Mouse (Mus musculus): ENCODE measurements around the gene Lce3f.

Lce3f gene

DNA sequence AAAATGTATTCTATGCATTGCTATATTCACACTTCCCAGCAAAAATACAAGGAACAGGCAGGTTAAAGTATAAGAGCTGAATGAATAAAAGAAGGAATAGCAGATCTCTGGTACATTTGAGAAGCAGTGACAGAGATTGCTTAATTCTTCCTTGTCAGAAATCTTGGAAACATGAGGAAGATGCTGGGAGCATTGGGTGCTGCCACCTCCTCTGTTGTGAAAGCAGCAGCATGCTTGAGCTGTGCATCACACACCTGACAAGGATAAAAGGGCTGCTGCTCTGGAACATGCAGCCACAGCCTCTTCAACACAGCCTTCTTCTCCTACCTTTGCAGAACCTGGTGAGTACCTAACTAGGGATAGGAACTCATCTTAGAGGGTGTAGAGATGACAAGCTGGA lies at the start of gene Lce3f:
Gene Lce3f (plus strand): TSS at position 301 of the 400 bp plus-strand sequence.
- ChIA-PET CTCF (interaction anchor here in 1 of 4 experiments (0.5 kb wide), 1 partner anchor 363 kb away, joined by 6 read pairs; no protein-coding TSS in a partner anchor), POLR2A (interaction anchor here in 1 of 4 experiments (0.7 kb wide), 1 partner anchor 148 kb away, joined by 3 read pairs; no protein-coding TSS in a partner anchor)

DNA sequence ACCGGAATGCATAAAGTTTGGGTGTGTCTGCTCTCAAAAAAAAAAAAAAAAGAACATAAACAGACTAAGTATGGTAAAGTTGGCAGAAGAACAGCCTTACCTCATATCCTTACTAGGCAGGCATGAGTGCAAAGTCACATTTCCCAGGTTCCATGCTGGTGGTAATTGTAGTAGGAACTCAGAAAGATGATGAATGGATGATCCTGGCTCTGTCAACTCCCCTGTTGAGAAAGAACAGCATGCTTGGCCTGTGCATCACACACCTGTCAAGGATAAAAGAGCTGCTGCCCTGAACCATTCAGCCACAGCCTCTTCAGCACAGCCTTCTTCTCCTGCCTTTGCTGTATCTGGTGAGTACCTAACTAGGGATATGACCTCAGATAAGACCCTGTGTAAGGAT lies 47.8 kb upstream of the Lce3f start, which contains the start of gene Lce3c:
Gene Lce3c (plus strand): TSS at position 301 of the 400 bp plus-strand sequence.
- ChIA-PET CTCF (interaction anchor here in 1 of 4 experiments (1.2 to 1.3 kb wide), 2 partner anchors 40 to 87 kb away, joined by 3 to 4 read pairs; no protein-coding TSS in a partner anchor), POLR2A (interaction anchor here in 1 of 4 experiments (0.6 kb wide), 1 partner anchor 19 kb away, joined by 3 read pairs; no protein-coding TSS in a partner anchor)

DNA sequence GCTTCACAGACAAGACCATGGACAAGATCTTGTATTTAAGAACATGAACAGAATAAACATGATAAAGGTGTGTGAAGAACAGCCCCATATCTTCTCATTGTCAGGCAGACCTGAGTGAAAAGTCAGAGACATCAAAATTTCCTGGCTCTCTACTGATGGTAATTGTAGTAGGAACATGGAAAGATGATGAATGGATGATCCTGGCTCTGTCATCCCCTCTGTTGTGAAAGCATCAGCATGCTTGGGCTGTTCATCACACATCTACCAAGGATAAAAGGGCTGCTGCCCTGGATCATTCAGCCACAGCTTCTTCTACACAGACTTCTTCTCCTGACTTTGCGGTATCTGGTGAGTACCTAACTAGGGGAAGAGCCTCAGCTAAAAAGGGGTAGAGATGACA lies 34.9 kb upstream of the Lce3f start, which contains the start of gene Lce3d:
Gene Lce3d (plus strand): TSS at position 301 of the 400 bp plus-strand sequence.
- POLR2A ChIA-PET: no interaction called here
- CTCF ChIA-PET: no interaction called here

DNA sequence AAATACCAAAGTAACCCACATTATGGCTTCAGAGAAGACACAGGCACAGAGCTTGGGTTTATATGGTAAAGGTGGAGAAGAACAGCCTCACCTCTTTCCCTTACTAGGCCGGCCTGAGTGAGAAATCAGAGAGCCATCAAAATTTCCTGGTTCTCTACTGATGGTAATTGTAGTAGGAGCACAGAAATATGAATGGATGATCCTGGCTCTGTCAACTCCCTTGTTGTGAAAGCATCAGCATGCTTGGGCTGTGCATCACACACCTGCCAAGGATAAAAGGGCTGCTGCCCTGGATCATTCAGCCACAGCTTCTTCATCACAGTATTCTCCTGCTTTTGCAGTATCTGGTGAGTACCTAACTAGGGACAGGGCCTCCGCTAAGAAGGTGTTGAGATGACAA lies 25.3 kb upstream of the Lce3f start, which contains the start of gene Lce3e:
Gene Lce3e (plus strand): TSS at position 301 of the 400 bp plus-strand sequence.
- CTCF ChIA-PET: no interaction called here
- POLR2A ChIA-PET: no interaction called here

DNA sequence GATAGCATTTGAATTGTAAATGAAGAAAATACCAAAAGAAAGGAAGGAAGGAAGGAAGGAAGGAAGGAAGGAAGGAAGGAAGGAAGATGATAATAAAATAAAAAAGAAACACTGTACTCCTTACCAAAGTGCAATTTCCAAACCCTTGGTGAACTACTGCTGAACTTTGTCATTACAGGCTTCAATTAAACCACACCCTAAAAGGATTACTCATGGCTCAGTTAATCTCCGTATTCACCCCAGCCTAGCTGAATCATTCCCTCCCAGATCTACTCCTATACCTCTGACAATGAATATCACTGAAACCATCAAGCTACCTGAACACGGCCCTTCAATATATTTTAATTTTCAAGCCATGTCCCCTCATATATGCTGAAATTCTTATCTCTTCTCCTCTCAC lies 13.5 kb upstream of the Lce3f start:
- ChIA-PET CTCF (no interaction called here), POLR2A (no interaction called here)

DNA sequence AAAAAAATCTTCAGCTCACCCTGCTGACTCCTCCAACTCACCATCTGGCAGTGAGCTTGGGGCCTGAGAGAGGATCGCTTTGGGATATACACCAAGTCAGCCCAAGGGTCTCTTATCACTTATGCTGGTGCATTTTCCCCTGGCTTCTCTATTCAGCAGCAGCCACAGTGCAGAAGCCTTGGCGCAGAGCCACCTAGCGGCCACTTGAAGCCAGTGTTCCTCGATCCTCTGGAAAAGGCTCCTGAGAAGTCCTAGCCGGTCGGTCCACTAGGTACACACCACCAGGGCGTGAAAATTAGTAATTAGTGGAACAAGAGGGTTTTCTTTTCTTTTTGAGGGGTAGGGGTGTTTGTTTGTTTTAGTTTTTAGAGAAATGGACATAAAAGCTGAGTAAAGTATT lies 6.7 kb downstream of the Lce3f start:
- POLR2A ChIA-PET: no interaction called here
- CTCF ChIA-PET: interaction anchor here in 2 of 4 experiments (0.8 to 0.9 kb wide), 2 partner anchors 32 to 44 kb away, joined by 3 to 4 read pairs; no protein-coding TSS in a partner anchor

DNA sequence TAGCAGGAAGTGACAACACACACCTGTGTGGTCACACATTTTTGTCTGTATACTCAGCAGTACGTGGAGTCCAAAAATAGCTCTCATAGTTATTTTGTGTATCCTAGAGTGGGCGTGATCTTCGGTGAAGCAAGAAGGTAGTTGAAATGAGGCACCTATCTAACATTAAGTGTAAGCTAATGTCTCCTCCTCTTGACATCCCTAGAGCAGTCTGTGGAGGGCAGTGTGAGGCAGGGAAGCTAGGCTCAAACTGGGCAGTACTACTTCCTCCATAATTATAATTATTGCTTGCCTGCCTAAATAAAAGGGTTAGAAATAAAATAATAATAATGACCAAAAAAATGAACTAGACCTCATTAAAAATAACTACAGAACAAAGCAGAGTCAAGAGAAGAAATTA lies 8.6 kb downstream of the Lce3f start:
- ChIA-PET POLR2A (no interaction called here), CTCF (interaction anchor here in 1 of 4 experiments (1.2 kb wide), 1 partner anchor 31 kb away, joined by 4 read pairs; no protein-coding TSS in a partner anchor)

DNA sequence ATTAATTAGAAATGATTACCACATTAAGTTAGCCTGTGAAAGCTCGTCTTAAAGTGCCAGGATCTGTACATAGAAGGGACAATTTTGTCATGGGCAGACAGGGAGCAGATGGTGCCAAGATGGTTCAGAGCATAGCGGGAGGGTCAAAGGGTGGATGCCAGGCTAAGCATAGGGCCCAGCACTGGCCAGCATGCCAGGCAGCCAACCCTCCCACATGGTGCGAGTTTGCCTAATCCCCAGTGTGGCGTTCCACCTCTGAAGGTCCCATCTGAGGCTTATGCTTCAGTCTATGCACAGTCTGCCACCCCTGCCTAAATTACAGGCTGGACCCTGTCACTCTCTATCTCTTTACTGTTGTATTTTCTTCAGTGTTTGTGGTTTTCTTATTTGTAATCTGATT lies 10.8 kb downstream of the Lce3f start:
- POLR2A ChIA-PET: interaction anchor here in 1 of 4 experiments (1.6 kb wide), 1 partner anchor 15 kb away, joined by 5 read pairs; no protein-coding TSS in a partner anchor
- CTCF ChIA-PET: no interaction called here

DNA sequence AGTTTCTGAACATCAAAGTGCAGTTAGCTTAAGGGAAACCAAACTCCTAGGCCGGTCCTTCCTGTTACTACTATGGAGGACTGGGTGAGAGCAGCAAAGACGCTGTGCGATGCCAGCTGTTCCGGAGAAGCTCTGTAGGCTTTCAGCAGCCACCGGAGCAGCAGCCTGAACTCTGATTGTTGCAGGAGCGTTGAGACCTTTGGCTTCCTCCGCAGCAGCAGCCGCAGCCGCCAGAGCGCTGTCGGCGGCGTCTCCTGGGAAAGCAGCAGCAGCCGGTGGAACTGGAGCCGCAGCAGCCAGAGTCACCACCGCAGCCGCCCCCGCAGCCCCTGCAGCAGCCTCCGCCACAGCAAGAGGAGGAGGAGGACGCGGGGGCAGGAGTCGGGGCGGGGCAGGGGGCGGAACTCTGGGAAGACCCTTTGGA lies 22.4 kb downstream of the Lce3f start:
- POLR2A ChIA-PET: interaction anchor here in 1 of 4 experiments (0.9 to 1.4 kb wide), 2 partner anchors 12 to 16 kb away, joined by 3 to 4 read pairs; no protein-coding TSS in a partner anchor
- CTCF ChIA-PET: interaction anchor here in 2 of 4 experiments (1.3 to 3.7 kb wide), 4 partner anchors 17 to 107 kb away, joined by 3 to 20 read pairs (median 6); no protein-coding TSS in a partner anchor

DNA sequence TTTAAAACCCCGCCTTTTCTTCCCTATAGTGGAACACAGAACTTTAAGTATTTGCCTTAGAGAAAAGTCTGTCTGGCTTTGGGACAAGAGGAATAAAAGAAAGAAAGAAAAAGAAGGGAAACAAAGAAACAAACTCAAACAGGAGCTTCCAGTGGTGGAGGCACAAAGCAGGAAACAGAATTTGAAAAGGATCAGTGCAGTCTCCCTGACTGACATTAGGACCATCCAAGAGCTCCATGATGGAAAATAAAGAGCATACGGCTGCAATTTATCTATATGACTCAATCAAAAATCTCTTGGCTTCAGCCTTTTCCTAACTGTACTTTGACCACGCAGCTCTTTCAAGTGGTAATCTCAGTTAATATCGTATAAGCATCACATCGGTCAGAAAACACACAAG lies 22.8 kb downstream of the Lce3f start:
- CTCF ChIA-PET: interaction anchor here (0.6 to 3.7 kb wide), 6 partner anchors 16 to 107 kb away, joined by 3 to 20 read pairs (median 5); no protein-coding TSS in a partner anchor
- POLR2A ChIA-PET: interaction anchor here in 2 of 4 experiments (0.6 to 1.4 kb wide), 3 partner anchors 11 to 1712 kb away, joined by 3 to 5 read pairs (median 4); no protein-coding TSS in a partner anchor

DNA sequence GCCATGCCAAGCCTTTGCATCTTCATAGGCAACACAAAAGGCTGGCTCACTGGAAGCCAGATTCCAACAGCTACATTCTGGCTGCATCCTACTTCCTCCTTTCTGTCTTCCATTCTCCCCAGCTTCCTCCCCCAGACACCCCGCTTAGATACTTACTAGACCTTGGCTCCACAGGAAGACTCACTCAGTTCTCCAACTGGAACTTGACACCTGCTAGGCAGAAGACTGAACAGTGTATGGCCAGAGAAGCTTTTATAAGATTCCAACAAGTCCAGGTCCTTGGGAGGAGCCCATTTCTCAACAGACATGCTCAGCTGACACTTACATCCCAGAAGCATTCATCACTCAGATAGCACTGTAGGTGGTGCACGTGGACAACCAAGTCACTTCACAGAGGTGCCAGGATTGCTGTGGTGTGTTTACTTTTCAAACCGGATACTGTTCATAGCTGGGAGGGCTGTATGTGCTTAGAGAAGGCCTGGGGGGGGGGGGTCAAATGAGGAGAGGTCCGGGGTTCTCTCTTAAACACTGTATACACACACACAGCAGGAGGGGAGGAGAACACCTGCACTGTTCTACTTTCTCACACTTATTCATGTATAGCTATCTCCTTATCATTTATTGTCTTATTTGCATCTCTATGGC lies 23.6 kb downstream of the Lce3f start, which contains the start of gene Crct1:
Gene Crct1 (minus strand): TSS at position 228 of the 645 bp plus-strand sequence.
- POLR2A ChIA-PET: interaction anchor here in 2 of 4 experiments (0.6 to 1.4 kb wide), 3 partner anchors 11 to 1713 kb away, joined by 4 to 9 read pairs (median 5); no protein-coding TSS in a partner anchor
- CTCF ChIA-PET: interaction anchor here (0.6 to 3.7 kb wide), 8 partner anchors 11 to 108 kb away, joined by 3 to 20 read pairs (median 4); no protein-coding TSS in a partner anchor

DNA sequence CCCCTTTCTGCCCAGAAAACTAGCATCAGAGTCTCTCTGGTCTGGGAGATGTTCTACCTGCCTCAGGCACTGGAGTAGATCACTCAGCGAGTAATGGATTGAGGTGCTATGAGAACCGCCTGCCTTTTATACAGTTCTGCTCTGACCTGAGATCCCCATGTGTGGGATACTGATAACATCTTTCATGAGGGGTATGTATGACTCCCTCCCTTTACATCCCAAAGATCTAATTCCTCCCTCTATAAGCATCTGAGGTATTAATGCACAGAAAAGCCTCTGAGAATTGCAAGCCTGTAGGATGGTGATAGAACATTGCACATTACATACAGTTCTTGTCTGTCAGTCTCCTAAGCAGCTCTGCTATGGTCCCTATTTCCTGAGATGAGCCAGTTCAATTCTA lies 26.9 kb downstream of the Lce3f start, which contains the start of gene Lce1m:
Gene Lce1m (minus strand): TSS at position 101 of the 400 bp plus-strand sequence.
- ChIA-PET CTCF (no interaction called here), POLR2A (no interaction called here)

DNA sequence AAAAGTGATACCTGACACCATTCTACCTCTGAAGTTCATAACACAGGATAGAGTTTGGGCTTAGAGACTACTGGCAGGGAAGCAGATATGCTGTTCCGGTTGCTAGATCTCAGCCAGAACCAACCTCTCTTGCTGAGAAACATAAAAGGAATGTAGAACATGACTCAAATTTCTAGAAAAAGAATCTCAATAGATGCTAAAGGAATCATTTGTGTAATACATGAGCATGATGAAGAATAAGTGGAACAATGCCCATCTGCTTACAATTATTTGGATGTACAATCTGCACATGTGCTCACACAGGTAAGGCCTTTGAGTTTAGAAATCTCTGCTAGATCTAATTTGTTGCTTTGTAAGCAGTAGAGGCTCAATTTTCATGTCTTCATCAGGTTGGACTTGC lies 29.1 kb downstream of the Lce3f start:
- ChIA-PET POLR2A (no interaction called here), CTCF (interaction anchor here in 1 of 4 experiments (1.1 kb wide), 1 partner anchor 10 kb away, joined by 4 read pairs; no protein-coding TSS in a partner anchor)

DNA sequence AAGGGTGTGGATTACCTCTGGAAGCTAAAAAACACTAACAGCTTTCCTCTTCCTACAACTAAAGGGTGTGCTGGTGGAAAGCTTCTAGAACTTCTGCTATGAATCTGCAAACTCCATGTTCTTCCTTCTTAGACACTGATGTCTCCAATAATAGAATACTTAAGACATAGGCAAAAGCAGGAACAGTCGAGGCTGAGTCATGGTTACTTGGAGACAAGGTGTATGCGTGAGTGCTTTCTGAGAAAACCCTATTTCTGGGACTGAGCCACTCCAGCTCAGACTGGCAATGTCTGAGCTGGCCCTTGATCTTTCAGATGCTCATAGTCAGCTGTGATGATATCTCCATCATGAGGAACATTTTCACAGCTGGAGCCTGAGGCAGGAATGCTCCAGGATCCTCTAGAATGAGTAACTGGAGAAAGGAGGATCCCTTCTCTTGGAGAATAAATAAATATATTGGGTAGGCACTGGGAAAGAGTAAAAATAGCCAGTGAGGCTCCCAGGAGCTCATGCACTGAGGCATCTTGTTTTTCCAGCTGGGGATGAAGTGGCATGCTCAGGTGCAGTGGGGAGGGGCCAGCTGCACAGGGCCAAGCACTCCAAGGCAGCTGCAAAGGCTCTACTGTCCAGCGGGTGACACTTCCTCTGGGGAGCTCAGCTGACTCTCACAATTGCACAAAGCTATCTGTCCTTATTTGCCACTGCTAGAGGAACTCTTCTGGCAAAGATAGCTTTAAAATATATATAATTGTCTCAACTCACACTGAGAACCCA lies 31.6 kb downstream of the Lce3f start:
- POLR2A ChIA-PET: interaction anchor here in 1 of 4 experiments (0.5 kb wide), 1 partner anchor 511 kb away, joined by 3 read pairs; no protein-coding TSS in a partner anchor

DNA sequence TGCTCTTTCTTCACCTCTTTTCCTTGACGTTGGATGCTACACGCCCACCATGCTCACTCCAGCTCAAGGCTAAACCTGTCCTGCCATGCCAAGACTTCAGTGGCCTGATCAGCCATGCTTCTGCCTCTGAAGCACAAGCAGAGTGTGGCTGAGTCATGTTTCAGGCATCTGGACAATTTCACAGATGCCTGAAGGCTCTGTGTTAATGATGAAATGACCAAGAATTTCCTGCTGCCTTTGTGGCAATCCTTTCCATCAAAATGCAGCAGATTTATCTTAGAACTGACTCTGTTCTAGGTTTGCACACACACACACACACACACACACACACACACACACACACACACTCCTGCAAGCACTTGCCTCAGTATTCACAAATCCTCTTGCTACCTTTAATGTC lies 33.5 kb downstream of the Lce3f start:
- ChIA-PET CTCF (interaction anchor here in 2 of 4 experiments (0.6 to 1.7 kb wide), 2 partner anchors 13 to 122 kb away, joined by 3 read pairs; no protein-coding TSS in a partner anchor), POLR2A (interaction anchor here in 1 of 4 experiments (0.6 to 1.3 kb wide), 2 partner anchors 10 to 421 kb away, joined by 4 to 5 read pairs; partner anchors contain the start of gene Crct1)

More for the DNA sequence above, 31.6 kb downstream of the Lce3f start:
- CTCF ChIA-PET: interaction anchor here in 1 of 4 experiments (1.0 kb wide), 1 partner anchor 8 kb away, joined by 3 read pairs; no protein-coding TSS in a partner anchor

DNA sequence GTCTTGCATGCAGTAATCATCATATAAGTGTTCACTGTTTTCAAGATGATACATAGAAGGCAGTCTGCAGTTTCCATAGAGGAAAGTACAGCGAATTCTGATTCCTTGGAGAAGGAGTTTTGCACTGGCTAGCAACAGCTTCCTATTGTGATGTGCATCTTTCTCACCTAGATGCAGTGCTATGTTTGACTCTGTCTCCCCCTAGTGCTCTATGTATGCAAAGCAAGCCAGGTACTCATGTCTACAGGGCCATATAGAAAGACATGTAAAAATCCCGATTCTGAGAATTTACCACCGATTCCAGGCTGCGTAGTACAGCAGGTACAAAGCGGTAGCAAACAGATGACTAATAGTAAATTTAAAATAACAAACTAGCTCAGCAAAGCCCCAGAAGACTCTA lies 39.4 kb downstream of the Lce3f start:
- POLR2A ChIA-PET: interaction anchor here in 1 of 4 experiments (1.2 kb wide), 1 partner anchor 10 kb away, joined by 3 read pairs; no protein-coding TSS in a partner anchor
- CTCF ChIA-PET: interaction anchor here (0.6 to 2.6 kb wide), 33 partner anchors 8 to 889 kb away, joined by 3 to 20 read pairs (median 4); partner anchors contain the start of genes Crct1 (in 3 of the 4), Lce3c (in 1 of the 4) and Lelp1 (in 1 of the 4)
